Mouse (Mus musculus) small intestine, adult 2 months (tissue): ENCODE results near the gene Atp9a. TPM values are rescaled to one million over a fixed set of nuclear protein-coding genes. Genes with fewer than 3 reads are reported as not detected.

ENCODE experiments used
- H3K27ac ChIP-seq: fragments of 200-500 bp; 2 replicates; pipeline ENCODE4 v1.5.1; 2012; ENCODE audit warnings: low read depth, low read length, control low read depth, inconsistent platforms; ENCODE audit not compliant: insufficient read depth
- H3K27me3 ChIP-seq: fragments of 200-500 bp; 2 replicates; pipeline ENCODE4 v1.6.1; 2012; ENCODE audit warnings: mild to moderate bottlenecking, moderate library complexity, low read length, inconsistent platforms; ENCODE audit not compliant: control insufficient read depth, insufficient read depth
- H3K36me3 ChIP-seq: fragments of 200-500 bp; 2 replicates; pipeline ENCODE4 v1.6.1; 2012; ENCODE audit warnings: mild to moderate bottlenecking, low read length, control low read depth, inconsistent platforms; ENCODE audit not compliant: control insufficient read depth, insufficient read depth
- H3K4me1 ChIP-seq: fragments of 200-500 bp; 2 replicates; pipeline ENCODE4 v1.6.1; 2012; ENCODE audit warnings: low read length, inconsistent platforms, mixed read lengths; ENCODE audit not compliant: control insufficient read depth, insufficient read depth, insufficient read length
- H3K4me3 ChIP-seq: fragments of 200-500 bp; 2 replicates; pipeline ENCODE4 v1.5.1; 2012; ENCODE audit warnings: low read depth, mild to moderate bottlenecking, control low read depth, inconsistent platforms, low read length, moderate library complexity
- CTCF ChIP-seq: fragments of 200-500 bp; IDR thresholded peaks from 2 replicates; pipeline ENCODE4 v1.5.1; 2012; ENCODE audit warnings: low read depth, mild to moderate bottlenecking, control low read depth, inconsistent platforms, low read length, moderate library complexity, mixed read lengths; ENCODE audit not compliant: insufficient replicate concordance, insufficient read length; ENCODE audit errors: extremely low read depth
- POLR2A ChIP-seq: fragments of 200-500 bp; IDR thresholded peaks from 2 replicates; pipeline ENCODE4 v1.6.1; 2012; ENCODE audit warnings: low read depth, mild to moderate bottlenecking, control low read depth, inconsistent platforms, low read length, moderate library complexity
- WGBS: fragments of 180-500 bp; shearing (Covaris S2); methylation state at CpG from one replicate; pipeline ENCODE4 v1.1.7; 2018; 5-methylcytosine and 5-hydroxymethylcytosine counted together
- polyA plus RNA-seq: library from polyadenylated mRNA; depleted of rRNA; stranded (reverse); fragments of >200 nt; gene quantifications from 2 replicates; pipeline ENCODE4 v1.2.3, GENCODE M21; 2012

The Atp9a gene
- polyA plus RNA-seq, 1 experiment: 196 TPM

DNA sequence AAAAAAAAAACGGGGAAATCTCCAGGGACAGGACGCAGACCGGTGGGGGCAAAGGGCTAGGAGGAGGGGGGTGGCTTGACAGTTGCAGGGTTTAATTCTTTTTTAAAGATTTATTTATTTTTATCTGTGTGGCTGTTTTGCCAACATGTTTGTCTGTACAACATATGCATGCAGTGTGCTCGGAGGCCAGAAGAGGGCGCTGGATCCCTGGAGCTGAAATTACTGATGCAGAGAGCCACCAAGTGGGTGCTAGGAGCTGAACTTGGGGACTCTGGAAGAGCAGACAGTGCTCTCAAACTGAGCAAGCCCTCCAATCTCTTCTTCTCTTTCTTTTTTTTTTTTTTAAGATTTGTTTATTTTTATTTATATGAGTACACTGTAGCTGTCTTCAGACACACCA, 81.9 kb downstream of the Atp9a start:
- TF ChIP-seq POLR2A (no peak), CTCF (peak; percentile 57; the same call in 1 of the 2 replicates)
- WGBS: 77% methylated on average over 5 of the region's 5 CpGs
- Histone ChIP-seq H3K36me3 (peaks cover 25% of the 10 kb centered on the region), H3K27me3 (no peaks in the 10 kb centered on the region), H3K27ac (no peak overlapping the region), H3K4me1 (peaks cover 5% of the 10 kb centered on the region), H3K4me3 (no peak overlapping the region)

DNA sequence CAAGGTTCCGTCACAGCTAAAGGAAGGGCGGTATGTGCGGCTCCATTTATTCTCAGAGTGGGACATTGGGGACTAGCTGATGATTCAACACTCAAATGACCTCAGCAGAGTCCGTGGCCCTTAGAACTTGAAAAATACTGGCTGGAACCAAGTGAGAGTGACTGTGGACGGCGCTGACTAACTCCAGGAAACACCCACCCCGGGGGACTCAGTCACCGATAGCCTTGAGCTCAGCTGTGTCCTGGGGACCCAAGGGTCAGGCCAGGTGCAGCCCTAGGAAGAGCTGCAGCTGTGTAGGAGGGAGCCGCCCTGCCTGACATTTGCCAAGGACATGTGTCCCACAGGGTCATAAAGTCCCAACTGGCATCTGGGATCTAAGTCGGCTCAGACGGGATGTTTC, 83.7 kb downstream of the Atp9a start:
- H3K4me3 ChIP-seq: no peak overlapping the region
- TF ChIP-seq CTCF (no peak), POLR2A (no peak)
- H3K36me3 ChIP-seq: peaks cover 27% of the 10 kb centered on the region
- 72% methylated on average over 11 of the region's 11 CpGs for WGBS
- no peaks in the 10 kb centered on the region for H3K27me3 ChIP-seq
- peaks cover 7% of the 10 kb centered on the region; the same call in 1 of the 2 replicates for H3K4me1 ChIP-seq
- H3K27ac ChIP-seq: no peak overlapping the region

GRCm38 (mm10) chr2:168656569-168657308, 85.5 kb downstream of the Atp9a start:
- Histone ChIP-seq H3K27ac (no peak overlapping the region), H3K4me1 (peaks cover 7% of the 10 kb centered on the region; the same call in 1 of the 2 replicates), H3K4me3 (no peak overlapping the region), H3K27me3 (no peaks in the 10 kb centered on the region), H3K36me3 (peaks cover 36% of the 10 kb centered on the region)
- no peak for TF ChIP-seq CTCF
- TF ChIP-seq POLR2A: no peak
- WGBS: 61% methylated on average over 16 of the region's 16 CpGs

DNA sequence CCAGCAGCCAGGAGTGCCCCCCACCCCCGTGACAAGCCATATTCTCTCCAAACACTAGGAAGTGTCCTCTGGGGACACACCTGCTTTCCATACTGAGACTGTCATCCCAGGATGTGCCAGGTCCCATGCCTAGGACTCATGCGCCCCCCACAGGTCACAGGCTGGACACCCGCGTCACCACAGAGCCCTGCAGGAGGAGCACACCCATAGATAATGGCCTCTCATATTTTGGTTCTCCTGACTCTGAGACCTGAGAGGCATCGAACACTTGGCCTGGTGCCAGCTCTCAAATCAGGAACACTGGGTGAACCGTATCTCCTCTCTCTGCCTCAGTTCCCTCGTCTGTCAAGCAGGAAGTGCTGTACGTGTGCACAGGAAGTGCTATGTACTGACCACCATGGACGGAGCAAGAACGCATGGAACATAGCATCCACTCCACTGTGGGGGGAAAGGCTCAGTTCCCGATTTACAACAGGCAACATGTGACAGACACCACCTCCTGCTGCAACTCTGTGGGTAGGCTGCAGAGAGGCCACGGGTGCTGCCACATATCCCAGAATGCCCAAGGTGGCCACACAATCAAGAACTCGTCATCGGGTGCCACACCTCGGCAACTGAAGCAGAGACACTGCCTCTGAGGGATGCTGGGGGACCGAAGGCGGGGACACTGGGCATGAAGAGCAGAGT, 87.1 kb downstream of the Atp9a start:
- 38% methylated on average over 17 of the region's 17 CpGs for WGBS
- H3K4me3 ChIP-seq: no peak overlapping the region
- peaks cover 7% of the 10 kb centered on the region; the same call in 1 of the 2 replicates for H3K4me1 ChIP-seq
- H3K36me3 ChIP-seq: peaks cover 28% of the 10 kb centered on the region
- H3K27me3 ChIP-seq: no peaks in the 10 kb centered on the region
- H3K27ac ChIP-seq: no peak overlapping the region
- TF ChIP-seq POLR2A (no peak), CTCF (no peak)

DNA sequence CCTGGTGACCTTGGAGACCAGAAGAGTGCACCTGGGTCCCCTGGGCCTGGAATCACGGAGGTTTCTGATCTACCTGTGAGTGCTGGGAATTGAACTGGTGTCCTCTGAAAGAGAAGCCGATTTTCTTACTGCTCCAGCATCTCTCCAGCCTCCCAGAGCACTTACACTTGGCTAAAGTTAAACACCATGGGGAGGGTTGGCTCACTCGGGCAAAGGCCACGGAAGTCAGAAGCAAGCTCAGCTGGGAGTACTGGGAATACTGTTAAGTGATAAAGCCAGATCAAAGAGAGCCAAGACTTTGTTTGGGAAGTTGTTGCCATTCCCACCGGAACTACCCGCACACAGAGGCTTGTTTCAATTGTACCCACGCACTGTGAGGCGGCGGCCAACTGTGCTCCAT, 87.7 kb downstream of the Atp9a start:
- Histone ChIP-seq H3K27me3 (no peaks in the 10 kb centered on the region), H3K4me3 (no peak overlapping the region), H3K27ac (no peak overlapping the region), H3K4me1 (peaks cover 7% of the 10 kb centered on the region; the same call in 1 of the 2 replicates), H3K36me3 (peaks cover 30% of the 10 kb centered on the region)
- TF ChIP-seq POLR2A: no peak
- TF ChIP-seq CTCF: no peak
- 21% methylated on average over 9 of the region's 9 CpGs for WGBS

GRCm38 (mm10) chr2:168651757-168652156, 90.5 kb downstream of the Atp9a start:
- WGBS: 52% methylated on average over 7 of the region's 7 CpGs
- no peak overlapping the region for H3K4me3 ChIP-seq

GRCm38 (mm10) chr2:168648171-168648570, 94.0 kb downstream of the Atp9a start:
- WGBS: 82% methylated on average over 8 of the region's 8 CpGs
- H3K36me3 ChIP-seq: peaks cover 50% of the 10 kb centered on the region
- TF ChIP-seq CTCF: no peak
- H3K27ac ChIP-seq: no peak overlapping the region
- H3K4me3 ChIP-seq: no peak overlapping the region
- no peaks in the 10 kb centered on the region for H3K4me1 ChIP-seq
- H3K27me3 ChIP-seq: no peaks in the 10 kb centered on the region

More at GRCm38 (mm10) chr2:168651757-168652156, 90.5 kb downstream of the Atp9a start:
- TF ChIP-seq CTCF (peak; percentile 40; the same call in 1 of the 2 replicates), POLR2A (no peak)
- Histone ChIP-seq H3K27me3 (no peaks in the 10 kb centered on the region), H3K27ac (no peak overlapping the region), H3K4me1 (peaks cover 7% of the 10 kb centered on the region; the same call in 1 of the 2 replicates), H3K36me3 (peaks cover 41% of the 10 kb centered on the region)

GRCm38 (mm10) chr2:168644855-168645254, 97.4 kb downstream of the Atp9a start:
- WGBS: 85% methylated on average over 6 of the region's 6 CpGs
- H3K27me3 ChIP-seq: no peaks in the 10 kb centered on the region
- no peaks in the 10 kb centered on the region for H3K4me1 ChIP-seq
- H3K4me3 ChIP-seq: no peak overlapping the region
- H3K27ac ChIP-seq: no peak overlapping the region
- H3K36me3 ChIP-seq: peaks cover 64% of the 10 kb centered on the region
- no peak for TF ChIP-seq CTCF
